Mouse (Mus musculus): Measurements from ENCODE around the gene Fat3.

- no peak for TF ChIP-seq CTCF (conservative IDR thresholded peaks at IDR 0.05; ENCODE audit: insufficient read depth, insufficient read length, low read depth, low read length)
- TF ChIP-seq POLR2A (IDR thresholded peaks at IDR 0.05; ENCODE audit: low read depth, low read length) = no peak
Measured at GRCm38 (mm10) chr9:15869456-15869855, 631.6 kb downstream of the Fat3 start.

All from kidney, adult 2 months (tissue).